Mouse (Mus musculus) heart, postnatal 0 days (tissue): ENCODE results near the gene Umad1.

Experiments
- CTCF ChIP-seq: IDR thresholded peaks from 2 replicates; pipeline ENCODE4 v1.5.1; 2016; ENCODE audit warnings: antibody characterized with exemption, control low read depth, low read depth
- EP300 ChIP-seq: IDR thresholded peaks from 2 replicates; pipeline ENCODE4 v1.6.1; 2016; ENCODE audit warnings: antibody characterized with exemption, low read depth

- TF ChIP-seq CTCF = no peak
- no peak for TF ChIP-seq EP300
Measured at GRCm38 (mm10) chr6:8437937-8438336, 178.8 kb downstream of the Umad1 start.
